Mouse (Mus musculus) MEL (cell line): ENCODE measurements at regions not wholly inside any gene's neighbourhood (a gene's known extent, or its start where the extent isn't known, plus 50 kb on each side); places are given as distances from the start of the nearest gene placed in this dataset.
"Not testable (repeated sequence)": the region's sequence is repeated elsewhere in the genome, so short reads cannot be mapped to it uniquely, and the experiment has no call there.

ENCODE experiments used
- DNase-seq: peaks from one replicate; pipeline ENCODE4 v3.0.0; 2011; ENCODE audit warnings: low read depth, low spot score
- H3K27ac ChIP-seq: 2 replicates; pipeline ENCODE4 v1.5.1; 2012; ENCODE audit warnings: low read depth, mild to moderate bottlenecking, control low read depth, low read length, moderate library complexity; ENCODE audit not compliant: control insufficient read depth
- H3K27me3 ChIP-seq, 2 experiments: fragments of 150-350 bp in 1 of 2; sonication (generic) in 1 of 2; 2 replicates each; pipeline ENCODE4 v1.6.1; 2012; ENCODE audit warnings: low read length in 2 of 2, mild to moderate bottlenecking in 2 of 2, improper control_type of control experiment in 1 of 2, moderate library complexity in 1 of 2; ENCODE audit not compliant: insufficient read depth in 2 of 2, control insufficient read depth in 1 of 2
- H3K36me3 ChIP-seq, 2 experiments: 2 replicates each; pipeline ENCODE4 v1.6.1; 2012 to 2014; ENCODE audit warnings: low read length in 2 of 2, improper control_type of control experiment in 1 of 2, inconsistent platforms in 1 of 2, mild to moderate bottlenecking in 1 of 2; ENCODE audit not compliant: insufficient read depth in 2 of 2, control insufficient read depth in 1 of 2
- H3K4me1 ChIP-seq, 2 experiments: fragments of 150-350 bp in 1 of 2; sonication (generic) in 1 of 2; 2 replicates each; pipeline ENCODE4 v1.6.1; 2012; ENCODE audit warnings: low read length in 2 of 2, improper control_type of control experiment in 1 of 2, mild to moderate bottlenecking in 1 of 2; ENCODE audit not compliant: insufficient read depth in 2 of 2, control insufficient read depth in 1 of 2
- H3K4me3 ChIP-seq, 2 experiments: fragments of 150-350 bp in 1 of 2; sonication (generic) in 1 of 2; 2 replicates each; pipeline ENCODE4 v1.5.1; 2012; ENCODE audit warnings: low read depth in 2 of 2, low read length in 2 of 2, mild to moderate bottlenecking in 2 of 2, moderate library complexity in 2 of 2, control low read depth in 1 of 2, improper control_type of control experiment in 1 of 2; ENCODE audit not compliant: control insufficient read depth in 1 of 2, insufficient read depth in 1 of 2
- H3K79me2 ChIP-seq: 2 replicates; pipeline ENCODE4 v1.6.1; 2012; ENCODE audit warnings: mild to moderate bottlenecking, low read length, moderate library complexity; ENCODE audit not compliant: control insufficient read depth, poor library complexity, insufficient read depth
- H3K9ac ChIP-seq: 2 replicates; pipeline ENCODE4 v1.6.1; 2012; ENCODE audit warnings: low read depth, mild to moderate bottlenecking, control low read depth, low read length, moderate library complexity; ENCODE audit not compliant: control insufficient read depth, poor library complexity, severe bottlenecking
- H3K9me3 ChIP-seq: fragments of 150-350 bp; sonication (generic); replicated peaks from 2 replicates; pipeline ENCODE4 v1.6.1; 2012; ENCODE audit warnings: mild to moderate bottlenecking, low read length, improper control_type of control experiment, moderate library complexity; ENCODE audit not compliant: insufficient read depth
- CHD1 ChIP-seq: IDR thresholded peaks from 2 replicates; pipeline ENCODE4 v1.6.1; 2012; ENCODE audit warnings: low read depth, mild to moderate bottlenecking, inconsistent platforms, low read length, improper control_type of control experiment
- E2F4 ChIP-seq: IDR thresholded peaks from 2 replicates; pipeline ENCODE4 v1.6.1; 2011; ENCODE audit warnings: low read depth, low read length, improper control_type of control experiment, borderline replicate concordance
- ELF1 ChIP-seq: IDR thresholded peaks from 2 replicates; pipeline ENCODE4 v1.6.1; 2014; ENCODE audit warnings: low read depth, mild to moderate bottlenecking, inconsistent platforms, low read length, improper control_type of control experiment, moderate library complexity
- ETS1 ChIP-seq: IDR thresholded peaks from 2 replicates; pipeline ENCODE4 v1.6.1; 2012; ENCODE audit warnings: low read depth, mild to moderate bottlenecking, inconsistent platforms, low read length, improper control_type of control experiment, moderate library complexity
- GABPA ChIP-seq: IDR thresholded peaks from 2 replicates; pipeline ENCODE4 v1.6.1; 2012; ENCODE audit warnings: low read depth, mild to moderate bottlenecking, inconsistent platforms, low read length, improper control_type of control experiment, moderate library complexity
- MAFK ChIP-seq: IDR thresholded peaks from 2 replicates; pipeline ENCODE4 v1.6.1; 2011; ENCODE audit warnings: low read depth, mild to moderate bottlenecking, low read length, improper control_type of control experiment, borderline replicate concordance
- MAX ChIP-seq: IDR thresholded peaks from 2 replicates; pipeline ENCODE4 v1.6.1; 2011; ENCODE audit warnings: low read length, improper control_type of control experiment
- MEF2A ChIP-seq: IDR thresholded peaks from 2 replicates; pipeline ENCODE4 v1.6.1; 2014; ENCODE audit warnings: low read depth, mild to moderate bottlenecking, inconsistent platforms, low read length, improper control_type of control experiment; ENCODE audit not compliant: poor library complexity, insufficient replicate concordance, severe bottlenecking; ENCODE audit errors: extremely low read depth
- MYB ChIP-seq: IDR thresholded peaks from 2 replicates; pipeline ENCODE4 v1.6.1; 2011; ENCODE audit warnings: mild to moderate bottlenecking, low read depth, low read length, improper control_type of control experiment
- NELFE ChIP-seq: IDR thresholded peaks from 2 replicates; pipeline ENCODE4 v1.6.1; 2011; ENCODE audit warnings: low read depth, low read length, improper control_type of control experiment
- NRF1 ChIP-seq: IDR thresholded peaks from 2 replicates; pipeline ENCODE4 v1.6.1; 2014; ENCODE audit warnings: low read depth, mild to moderate bottlenecking, inconsistent platforms, low read length, improper control_type of control experiment, moderate library complexity; ENCODE audit not compliant: poor library complexity, insufficient read depth, severe bottlenecking
- POLR2AphosphoS2 ChIP-seq: IDR thresholded peaks from 2 replicates; pipeline ENCODE4 v1.6.1; 2011; ENCODE audit warnings: low read length, improper control_type of control experiment
- TAL1 ChIP-seq: IDR thresholded peaks from 2 replicates; pipeline ENCODE4 v1.6.1; 2012; ENCODE audit warnings: mild to moderate bottlenecking, inconsistent platforms, low read length, moderate library complexity, mixed read lengths
- UBTF ChIP-seq: IDR thresholded peaks from 2 replicates; pipeline ENCODE4 v1.6.1; 2012; ENCODE audit warnings: low read depth, mild to moderate bottlenecking, inconsistent platforms, low read length, improper control_type of control experiment, moderate library complexity, borderline replicate concordance; ENCODE audit not compliant: insufficient read depth
- ZMIZ1 ChIP-seq: IDR thresholded peaks from 2 replicates; pipeline ENCODE4 v1.6.1; 2012; ENCODE audit warnings: low read depth, mild to moderate bottlenecking, inconsistent platforms, low read length, improper control_type of control experiment, moderate library complexity
- ZNF384 ChIP-seq: IDR thresholded peaks from 2 replicates; pipeline ENCODE4 v1.6.1; 2012; ENCODE audit warnings: low read depth, mild to moderate bottlenecking, inconsistent platforms, low read length, improper control_type of control experiment

DNA sequence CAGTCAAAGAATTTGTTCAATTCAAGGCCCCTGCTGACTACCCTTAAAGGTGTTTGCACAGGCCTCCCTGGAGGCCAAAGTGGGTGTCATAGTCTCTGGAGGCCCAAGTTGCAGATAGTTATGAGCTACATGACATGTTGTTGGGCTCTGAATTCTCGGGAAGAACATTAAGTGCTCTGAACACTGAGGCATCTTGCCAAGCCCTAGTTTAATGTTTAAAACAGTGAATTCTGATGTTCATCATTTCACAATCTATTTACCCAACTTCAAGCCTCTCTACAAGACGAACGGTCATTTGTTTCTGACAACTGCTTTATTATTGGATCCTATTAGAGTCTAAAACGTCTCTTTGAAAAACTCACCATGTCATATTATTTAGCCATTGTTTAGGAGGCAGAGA lies 119.0 kb upstream of the Thsd7a start:
- Histone ChIP-seq H3K27me3 (no peaks in the 10 kb centered on the region), H3K79me2 (no peaks in the 10 kb centered on the region), H3K27ac (no peak overlapping the region), H3K4me1 (no peaks in the 10 kb centered on the region), H3K36me3 (no peaks in the 10 kb centered on the region), H3K9me3 (no peaks in the 10 kb centered on the region), H3K4me3 (no peak overlapping the region), H3K9ac (no peak overlapping the region)
- DNase-seq = no peak
- no peak for TF ChIP-seq ETS1

DNA sequence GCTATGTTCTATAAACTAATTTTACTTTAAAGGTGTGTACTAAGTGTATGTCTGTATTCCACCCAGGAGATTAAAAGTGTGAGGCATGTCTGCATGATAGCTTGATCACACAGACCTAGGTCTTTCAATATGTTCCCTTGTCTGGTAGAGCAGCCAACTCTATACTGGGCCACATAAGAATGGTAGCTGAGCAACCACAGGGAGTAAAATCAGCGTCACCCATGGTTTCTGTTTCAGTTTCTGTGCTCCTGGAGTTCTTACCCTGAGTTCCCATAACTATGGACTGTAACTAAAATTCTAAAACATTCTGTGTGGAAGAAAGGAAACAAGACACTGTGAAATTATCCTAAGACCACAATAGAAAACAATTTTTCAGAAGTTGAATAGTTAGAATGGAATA lies 102.8 kb upstream of the Thsd7a start:
- Histone ChIP-seq H3K79me2 (no peaks in the 10 kb centered on the region), H3K4me1 (no peaks in the 10 kb centered on the region), H3K9ac (no peak overlapping the region), H3K27me3 (no peaks in the 10 kb centered on the region), H3K36me3 (no peaks in the 10 kb centered on the region), H3K4me3 (peak overlapping the region in 1 of 2 experiments; percentile 7; a peak in 1 of 4 replicates), H3K9me3 (no peaks in the 10 kb centered on the region), H3K27ac (no peak overlapping the region)
- DNase-seq = no peak
- no peak for TF ChIP-seq MEF2A
- no peak for TF ChIP-seq MYB
- no peak for TF ChIP-seq TAL1
- no peak for TF ChIP-seq MAFK
- TF ChIP-seq GABPA = no peak
- TF ChIP-seq ZNF384 = no peak
- no peak for TF ChIP-seq MAX
- no peak for TF ChIP-seq E2F4
- no peak for TF ChIP-seq ELF1

DNA sequence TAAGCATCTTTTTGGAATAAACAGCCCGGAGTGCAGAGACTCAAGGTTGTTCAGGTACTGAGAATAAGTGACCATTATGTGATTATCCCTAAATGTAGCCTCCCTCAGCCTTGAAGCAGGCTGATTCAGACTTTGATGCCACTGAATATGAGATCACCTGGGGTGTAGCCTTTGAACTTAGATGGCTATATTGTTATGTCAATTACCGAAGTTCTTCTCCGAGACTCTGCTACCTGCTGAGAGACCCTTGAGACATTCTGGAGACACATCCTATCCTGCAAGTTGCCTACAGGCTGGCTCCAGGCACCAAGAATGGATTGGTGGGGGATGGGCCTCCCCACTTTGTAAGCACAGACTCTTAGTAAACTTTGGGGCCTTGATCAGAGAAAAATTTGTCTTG lies 85.9 kb upstream of the Thsd7a start:
- not testable (repeated sequence) for H3K4me1 ChIP-seq, H3K27me3 ChIP-seq, H3K27ac ChIP-seq, H3K79me2 ChIP-seq, H3K36me3 ChIP-seq, H3K9me3 ChIP-seq, H3K4me3 ChIP-seq, H3K9ac ChIP-seq, DNase-seq

- Histone ChIP-seq H3K27me3 (no peaks in the 10 kb centered on the region), H3K27ac (no peak overlapping the region), H3K79me2 (no peaks in the 10 kb centered on the region), H3K4me3 (no peak overlapping the region), H3K9ac (no peak overlapping the region), H3K9me3 (no peaks in the 10 kb centered on the region), H3K36me3 (no peaks in the 10 kb centered on the region), H3K4me1 (no peaks in the 10 kb centered on the region)
- no peak for DNase-seq
- TF ChIP-seq GABPA = no peak
- TF ChIP-seq UBTF = no peak
- TF ChIP-seq NRF1 = no peak
- no peak for TF ChIP-seq NELFE
- no peak for TF ChIP-seq ZMIZ1
- TF ChIP-seq MEF2A = no peak
- TF ChIP-seq CHD1 = no peak
- no peak for TF ChIP-seq POLR2AphosphoS2
These were observed 84.1 kb upstream of the Thsd7a start for GRCm38 (mm10) chr6:12833358-12833757.
